Mouse (Mus musculus): ENCODE data around the gene Scrn1. TPM values are rescaled to one million over a fixed set of nuclear protein-coding genes. Genes with fewer than 3 reads are reported as not detected.
A peak's percentile ranks its signal among the peaks of the same experiment; 100 is the strongest.

The Scrn1 gene
- polyA plus RNA-seq, 1 experiment from 2014 or later = 89.4 TPM

GRCm38 (mm10) chr6:54512256-54512655 lies 54.0 kb downstream of the Scrn1 start:
- Histone ChIP-seq H3K36me3 (peaks cover 29% of the 10 kb centered on the region), H3K4me1 (peaks cover 22% of the 10 kb centered on the region), H3K27me3 (no peaks in the 10 kb centered on the region), H3K9ac (no peak overlapping the region), H3K27ac (no peak overlapping the region), H3K4me3 (no peak overlapping the region), H3K9me3 (replicated peaks) (no peaks in the 10 kb centered on the region), H3K4me2 (replicated peaks) (no peak overlapping the region)
- ATAC-seq (ENCODE audit: low FRiP score) = no peak
- 75% methylated on average over 2 of the region's 2 CpGs for WGBS

DNA sequence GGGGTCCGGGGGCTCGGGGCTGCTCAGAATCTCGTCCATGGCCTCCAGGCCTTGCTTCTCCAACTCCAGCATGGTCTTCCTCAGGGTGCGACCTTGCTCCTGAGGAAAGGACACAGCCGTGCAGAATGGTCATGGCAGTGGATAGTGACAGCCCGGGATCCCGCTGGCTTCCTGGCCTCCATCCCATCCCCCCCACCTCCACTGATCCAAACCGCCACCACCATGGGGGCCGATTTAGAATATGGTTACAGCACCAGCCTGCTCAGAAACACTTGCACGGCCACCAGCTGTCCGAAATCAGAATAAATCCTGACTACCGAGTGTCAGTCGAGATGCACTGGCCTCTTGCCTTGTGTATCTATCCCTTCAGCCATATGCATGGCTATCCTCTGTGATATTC lies 57.0 kb downstream of the Scrn1 start:
- no peak for ATAC-seq (ENCODE audit: low FRiP score)

DNA sequence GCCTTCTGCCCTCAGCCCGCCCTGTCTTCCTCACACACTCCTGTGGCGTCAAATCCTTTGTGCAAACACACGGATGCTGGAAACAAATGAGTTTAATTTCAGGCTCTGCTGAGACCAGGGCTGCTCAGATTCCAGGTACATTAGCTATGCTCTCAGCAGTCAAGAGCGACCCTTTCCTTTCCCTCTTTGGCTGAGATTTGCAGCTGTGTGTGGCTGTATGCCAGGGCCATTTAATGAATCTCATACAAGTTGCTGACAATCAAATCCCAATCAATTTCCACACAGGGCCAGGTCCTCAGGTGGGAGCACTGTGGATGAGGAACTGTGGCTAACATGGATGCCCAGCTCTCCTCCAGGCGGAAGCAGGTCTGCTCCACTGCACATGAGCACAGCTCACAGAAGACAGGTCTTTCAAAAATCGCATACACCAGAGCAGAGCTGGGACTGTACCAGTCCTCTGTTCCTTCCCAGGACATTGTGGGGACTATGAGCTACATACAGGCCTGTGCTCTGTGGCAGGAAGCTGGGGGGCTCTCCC lies 58.0 kb downstream of the Scrn1 start:
- Histone ChIP-seq H3K27ac (peak overlapping the region; percentile 83), H3K27me3 (no peaks in the 10 kb centered on the region), H3K4me2 (replicated peaks) (no peak overlapping the region), H3K4me3 (no peak overlapping the region), H3K9ac (0 out of 2 replicates have a peak overlapping the region, but pooled peaks have one; percentile 29), H3K36me3 (peaks cover 26% of the 10 kb centered on the region), H3K9me3 (replicated peaks) (no peaks in the 10 kb centered on the region), H3K4me1 (peaks cover 23% of the 10 kb centered on the region)
- WGBS = 41% methylated on average over 6 of the region's 6 CpGs
- ATAC-seq (ENCODE audit: low FRiP score) = peak; percentile 72

More for the DNA sequence above, 57.0 kb downstream of the Scrn1 start:
- WGBS = 84% methylated on average over 13 of the region's 13 CpGs
- peaks cover 23% of the 10 kb centered on the region for H3K4me1 ChIP-seq
- H3K4me2 ChIP-seq (replicated peaks) = no peak overlapping the region
- peak overlapping the region; percentile 83 for H3K27ac ChIP-seq
- peaks cover 34% of the 10 kb centered on the region for H3K36me3 ChIP-seq
- no peak overlapping the region for H3K9ac ChIP-seq
- H3K27me3 ChIP-seq = no peaks in the 10 kb centered on the region
- H3K9me3 ChIP-seq (replicated peaks) = no peaks in the 10 kb centered on the region
- no peak overlapping the region for H3K4me3 ChIP-seq

GRCm38 (mm10) chr6:54507808-54508207 lies 58.5 kb downstream of the Scrn1 start:
- no peaks in the 10 kb centered on the region for H3K27me3 ChIP-seq
- H3K9ac ChIP-seq = 0 out of 2 replicates have a peak overlapping the region, but pooled peaks have one; percentile 29
- WGBS = 59% methylated on average over 5 of the region's 5 CpGs
- no peak overlapping the region for H3K4me2 ChIP-seq (replicated peaks)
- H3K27ac ChIP-seq = peak overlapping the region; percentile 83
- ATAC-seq (ENCODE audit: low FRiP score) = no peak
- no peak overlapping the region for H3K4me3 ChIP-seq
- peaks cover 22% of the 10 kb centered on the region for H3K36me3 ChIP-seq
- H3K4me1 ChIP-seq = peaks cover 23% of the 10 kb centered on the region
- H3K9me3 ChIP-seq (replicated peaks) = no peaks in the 10 kb centered on the region

DNA sequence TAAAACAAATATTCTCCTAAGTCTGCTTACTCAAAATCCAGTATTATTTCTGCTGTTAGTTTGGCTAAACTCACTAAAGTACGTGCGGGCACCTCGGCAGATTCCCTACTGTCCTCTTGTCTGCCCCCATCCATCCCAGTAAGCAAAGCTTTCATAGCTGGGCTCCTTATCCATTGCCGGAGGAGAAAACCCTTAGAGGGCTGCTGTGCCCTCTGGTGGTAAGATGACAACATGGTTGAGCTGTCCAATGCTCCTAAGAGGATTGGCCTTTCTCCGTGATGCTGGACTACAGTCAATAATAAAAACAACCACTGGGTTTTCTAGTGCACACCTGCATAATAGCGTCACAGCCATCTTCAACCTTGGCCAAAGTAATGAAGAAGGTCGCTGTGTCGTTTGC lies 59.3 kb downstream of the Scrn1 start:
- 36% methylated on average over 8 of the region's 8 CpGs for WGBS
- Histone ChIP-seq H3K4me1 (peaks cover 23% of the 10 kb centered on the region), H3K4me2 (replicated peaks) (no peak overlapping the region), H3K4me3 (no peak overlapping the region), H3K36me3 (peaks cover 21% of the 10 kb centered on the region), H3K9me3 (replicated peaks) (no peaks in the 10 kb centered on the region), H3K9ac (no peak overlapping the region), H3K27me3 (no peaks in the 10 kb centered on the region), H3K27ac (0 out of 2 replicates have a peak overlapping the region, but pooled peaks have one; percentile 83)
- ATAC-seq (ENCODE audit: low FRiP score) = peak; percentile 27; the same call in 1 of the 2 replicates

GRCm38 (mm10) chr6:54506318-54506717 lies 60.0 kb downstream of the Scrn1 start:
- H3K36me3 ChIP-seq = peaks cover 18% of the 10 kb centered on the region
- no peaks in the 10 kb centered on the region for H3K9me3 ChIP-seq (replicated peaks)
- no peak for ATAC-seq (ENCODE audit: low FRiP score)
- no peak overlapping the region for H3K4me3 ChIP-seq
- 92% methylated on average over 11 of the region's 11 CpGs for WGBS
- H3K9ac ChIP-seq = no peak overlapping the region
- no peaks in the 10 kb centered on the region for H3K27me3 ChIP-seq
- no peak overlapping the region for H3K4me2 ChIP-seq (replicated peaks)
- no peak overlapping the region for H3K27ac ChIP-seq
- H3K4me1 ChIP-seq = peaks cover 23% of the 10 kb centered on the region

DNA sequence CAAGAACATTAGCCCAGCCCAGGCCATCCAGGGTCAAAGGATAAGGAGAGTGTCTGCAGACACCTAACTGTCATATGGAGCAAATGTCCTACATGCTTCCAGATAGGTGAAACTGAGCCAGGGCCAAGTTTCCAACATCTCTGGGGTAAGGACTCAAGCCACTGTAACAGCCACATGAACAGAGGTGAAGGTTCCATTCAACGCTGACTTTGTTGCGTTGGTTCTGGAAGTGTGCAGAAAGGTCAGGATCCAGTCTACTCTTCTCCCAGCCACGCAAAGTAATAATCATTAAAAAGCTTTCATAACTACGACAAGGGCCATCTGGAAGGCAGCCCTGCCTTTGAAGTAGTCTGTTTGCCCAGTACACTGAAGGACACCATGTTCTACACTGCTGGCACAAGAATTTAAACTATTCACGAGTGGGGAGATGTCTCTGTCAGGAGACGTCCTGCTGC lies 63.6 kb downstream of the Scrn1 start:
- Histone ChIP-seq H3K4me1 (peaks cover 6% of the 10 kb centered on the region), H3K4me3 (no peak overlapping the region), H3K9me3 (replicated peaks) (no peaks in the 10 kb centered on the region), H3K27ac (no peak overlapping the region), H3K9ac (no peak overlapping the region), H3K27me3 (no peaks in the 10 kb centered on the region), H3K36me3 (peaks cover 12% of the 10 kb centered on the region), H3K4me2 (replicated peaks) (no peak overlapping the region)
- 80% methylated on average over 6 of the region's 6 CpGs for WGBS
- no peak for ATAC-seq (ENCODE audit: low FRiP score)

DNA sequence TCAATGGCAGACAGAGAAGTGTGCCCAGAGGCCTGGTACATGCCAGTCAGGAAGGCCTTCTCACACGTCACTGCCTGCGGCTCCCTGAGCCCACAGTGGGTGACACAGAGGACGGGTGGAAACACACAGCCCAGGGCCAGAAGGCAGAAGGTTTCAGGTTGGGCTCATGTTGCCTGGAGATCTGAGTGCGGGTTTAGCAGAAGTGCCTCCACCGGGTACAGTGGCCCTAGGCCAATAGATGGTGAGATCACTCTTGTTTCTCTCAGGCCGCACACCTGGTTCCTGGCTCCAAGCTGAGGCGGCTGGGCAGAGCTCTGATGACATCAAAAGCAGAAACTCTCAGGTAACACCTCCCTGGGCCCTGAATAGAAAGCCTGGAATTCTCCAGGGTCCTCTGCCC lies 70.1 kb downstream of the Scrn1 start:
- Histone ChIP-seq H3K27ac (no peak overlapping the region), H3K4me3 (no peak overlapping the region), H3K27me3 (no peaks in the 10 kb centered on the region), H3K4me1 (peaks cover 8% of the 10 kb centered on the region; the same call in 1 of the 2 replicates), H3K9me3 (replicated peaks) (no peaks in the 10 kb centered on the region), H3K36me3 (no peaks in the 10 kb centered on the region; the same call in 1 of the 2 replicates), H3K9ac (no peak overlapping the region), H3K4me2 (replicated peaks) (no peak overlapping the region)
- WGBS = 80% methylated on average over 7 of the region's 7 CpGs
- ATAC-seq (ENCODE audit: low FRiP score) = no peak

GRCm38 (mm10) chr6:54494612-54495398 lies 71.5 kb downstream of the Scrn1 start:
- no peak overlapping the region for H3K27ac ChIP-seq
- H3K4me1 ChIP-seq = peaks cover 8% of the 10 kb centered on the region; the same call in 1 of the 2 replicates
- H3K9ac ChIP-seq = no peak overlapping the region
- H3K27me3 ChIP-seq = no peaks in the 10 kb centered on the region
- no peak for ATAC-seq (ENCODE audit: low FRiP score)
- H3K36me3 ChIP-seq = 0 out of 2 replicates have a peak, but pooled peaks cover under 1% of the 10 kb centered on the region
- no peaks in the 10 kb centered on the region for H3K9me3 ChIP-seq (replicated peaks)
- 57% methylated on average over 11 of the region's 11 CpGs for WGBS
- no peak overlapping the region for H3K4me2 ChIP-seq (replicated peaks)
- no peak overlapping the region for H3K4me3 ChIP-seq

GRCm38 (mm10) chr6:54494097-54494496 lies 72.2 kb downstream of the Scrn1 start:
- Histone ChIP-seq H3K4me2 (replicated peaks) (no peak overlapping the region), H3K4me1 (peaks cover 8% of the 10 kb centered on the region; the same call in 1 of the 2 replicates), H3K4me3 (no peak overlapping the region), H3K36me3 (0 out of 2 replicates have a peak, but pooled peaks cover 2% of the 10 kb centered on the region), H3K27me3 (no peaks in the 10 kb centered on the region), H3K9ac (no peak overlapping the region), H3K27ac (no peak overlapping the region), H3K9me3 (replicated peaks) (no peaks in the 10 kb centered on the region)
- no peak for ATAC-seq (ENCODE audit: low FRiP score)

- Histone ChIP-seq H3K9me3 (replicated peaks) (no peaks in the 10 kb centered on the region), H3K4me2 (replicated peaks) (no peak overlapping the region), H3K27me3 (peaks cover 8% of the 10 kb centered on the region), H3K4me3 (no peak overlapping the region), H3K36me3 (0 out of 2 replicates have a peak, but pooled peaks cover 2% of the 10 kb centered on the region), H3K4me1 (peaks cover 8% of the 10 kb centered on the region; the same call in 1 of the 2 replicates), H3K27ac (no peak overlapping the region), H3K9ac (no peak overlapping the region)
- no peak for ATAC-seq (ENCODE audit: low FRiP score)
- WGBS = 74% methylated on average over 7 of the region's 7 CpGs
Observed at GRCm38 (mm10) chr6:54491074-54491473, 75.2 kb downstream of the Scrn1 start.

DNA sequence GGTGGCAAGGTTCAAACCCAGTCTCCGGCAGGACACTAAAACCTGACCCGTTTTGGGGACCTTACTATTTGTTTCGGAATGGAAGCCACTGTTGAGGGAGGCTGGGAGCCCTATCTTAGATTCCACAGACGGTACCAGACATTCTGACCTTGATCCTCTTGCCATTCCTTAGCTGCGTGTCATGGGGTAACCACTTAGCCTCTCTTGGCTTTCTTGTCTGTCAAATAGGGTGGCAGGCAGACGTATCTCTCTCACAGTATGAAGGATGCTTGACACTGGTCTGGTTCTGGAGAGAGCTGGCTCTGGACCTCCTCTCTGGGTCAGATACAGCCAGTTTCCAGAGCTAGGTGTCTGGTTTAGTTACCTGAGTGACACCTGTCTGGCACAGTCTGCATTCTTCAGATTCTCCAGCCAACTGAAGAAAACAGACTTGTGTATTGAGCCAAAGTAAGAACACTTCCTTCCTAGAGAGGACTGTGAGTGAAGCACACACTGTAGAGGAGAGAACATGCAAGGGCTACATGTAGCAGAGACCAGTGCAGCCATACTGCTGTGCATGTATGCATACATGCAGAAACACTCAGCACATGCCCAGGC lies 80.2 kb downstream of the Scrn1 start:
- Histone ChIP-seq H3K4me2 (replicated peaks) (peak overlapping the region; percentile 57), H3K9me3 (replicated peaks) (no peaks in the 10 kb centered on the region), H3K4me3 (peak overlapping the region; percentile 28; the same call in 1 of the 2 replicates), H3K36me3 (0 out of 2 replicates have a peak, but pooled peaks cover 2% of the 10 kb centered on the region), H3K27ac (no peak overlapping the region), H3K4me1 (peaks cover 13% of the 10 kb centered on the region), H3K9ac (no peak overlapping the region), H3K27me3 (peaks cover 19% of the 10 kb centered on the region)
- whole genome bisulfite sequencing = 29% methylated on average over 6 of the region's 6 CpGs
- peak; percentile 14; the same call in 1 of the 2 replicates for ATAC-seq (ENCODE audit: low FRiP score)
